Mouse (Mus musculus) midbrain, postnatal 0 days (tissue): ENCODE measurements around the gene Cfb. TPM values are rescaled to one million over a fixed set of nuclear protein-coding genes. Genes with fewer than 3 reads are reported as not detected.

Experiments
- ATAC-seq: fragments of 200-750 bp; cut with Nextera tagmentation; 2 replicates; pipeline ENCODE4 v1.8.0; 2017; ENCODE audit warnings: moderate number of reproducible peaks, mild to moderate bottlenecking, moderate TSS enrichment, moderate library complexity; ENCODE audit not compliant: low FRiP score
- DNase-seq: peaks from one replicate; pipeline ENCODE4 v3.0.0-alpha.2; 2015; ENCODE audit warnings: low spot score
- H3K27ac ChIP-seq: fragments of 300-500 bp; sonication (generic); 2 replicates; pipeline ENCODE4 v1.5.1; 2014; ENCODE audit warnings: low read depth, mild to moderate bottlenecking, low read length, mixed read lengths
- H3K27me3 ChIP-seq: fragments of 300-500 bp; sonication (generic); 2 replicates; pipeline ENCODE4 v1.6.1; 2014; ENCODE audit warnings: low read length, control low read depth, mixed read lengths; ENCODE audit not compliant: insufficient read depth
- H3K36me3 ChIP-seq: fragments of 300-500 bp; sonication (generic); 2 replicates; pipeline ENCODE4 v1.6.1; 2014; ENCODE audit warnings: low read length, control low read depth, mixed read lengths; ENCODE audit not compliant: insufficient read depth
- H3K4me1 ChIP-seq: fragments of 300-500 bp; sonication (generic); 2 replicates; pipeline ENCODE4 v1.6.1; 2014; ENCODE audit warnings: mild to moderate bottlenecking, control low read depth, antibody characterized with exemption, low read length, mixed read lengths; ENCODE audit not compliant: insufficient read depth
- H3K4me2 ChIP-seq: fragments of 300-500 bp; sonication (generic); 2 replicates; pipeline ENCODE4 v1.6.1; 2014; ENCODE audit warnings: low read depth, mild to moderate bottlenecking, low read length, mixed read lengths; ENCODE audit not compliant: poor library complexity, severe bottlenecking
- H3K4me3 ChIP-seq: fragments of 300-500 bp; sonication (generic); 2 replicates; pipeline ENCODE4 v1.5.1; 2014; ENCODE audit warnings: low read depth, mild to moderate bottlenecking, low read length, moderate library complexity
- H3K9ac ChIP-seq: fragments of 300-500 bp; sonication (generic); replicated peaks from 2 replicates; pipeline ENCODE4 v1.6.1; 2014; ENCODE audit warnings: mild to moderate bottlenecking, low read length, moderate library complexity, mixed read lengths; ENCODE audit not compliant: poor library complexity, severe bottlenecking
- H3K9me3 ChIP-seq: fragments of 300-500 bp; sonication (generic); 2 replicates; pipeline ENCODE4 v1.6.1; 2016; ENCODE audit warnings: low read length, control low read depth
- CTCF ChIP-seq: IDR thresholded peaks from 2 replicates; pipeline ENCODE4 v1.5.1; 2016; ENCODE audit warnings: antibody characterized with exemption, mild to moderate bottlenecking
- WGBS: fragments of 180-500 bp; shearing (Covaris S2); extraction: QIAGEN DNeasy Blood & Tissue Kit; methylation state at CpG from one replicate; pipeline ENCODE4 v1.1.7; 2014; 5-methylcytosine and 5-hydroxymethylcytosine counted together
- polyA plus RNA-seq: library from polyadenylated mRNA; unstranded; fragments of >200 nt; fragmentation: Nextera tagmentation; extraction: Ambion mirVana; gene quantifications from 2 replicates; pipeline ENCODE4 v1.2.1, GENCODE M21; 2015
- total RNA-seq: library from RNA; depleted of rRNA; stranded (reverse); fragments of >200 nt; gene quantifications from 2 replicates; pipeline ENCODE4 v1.2.3, GENCODE M21; 2014

Gene Cfb
- total and polyA plus RNA-seq, 2 experiments from 2014 or later: 1.0 TPM; not detected in 1

DNA sequence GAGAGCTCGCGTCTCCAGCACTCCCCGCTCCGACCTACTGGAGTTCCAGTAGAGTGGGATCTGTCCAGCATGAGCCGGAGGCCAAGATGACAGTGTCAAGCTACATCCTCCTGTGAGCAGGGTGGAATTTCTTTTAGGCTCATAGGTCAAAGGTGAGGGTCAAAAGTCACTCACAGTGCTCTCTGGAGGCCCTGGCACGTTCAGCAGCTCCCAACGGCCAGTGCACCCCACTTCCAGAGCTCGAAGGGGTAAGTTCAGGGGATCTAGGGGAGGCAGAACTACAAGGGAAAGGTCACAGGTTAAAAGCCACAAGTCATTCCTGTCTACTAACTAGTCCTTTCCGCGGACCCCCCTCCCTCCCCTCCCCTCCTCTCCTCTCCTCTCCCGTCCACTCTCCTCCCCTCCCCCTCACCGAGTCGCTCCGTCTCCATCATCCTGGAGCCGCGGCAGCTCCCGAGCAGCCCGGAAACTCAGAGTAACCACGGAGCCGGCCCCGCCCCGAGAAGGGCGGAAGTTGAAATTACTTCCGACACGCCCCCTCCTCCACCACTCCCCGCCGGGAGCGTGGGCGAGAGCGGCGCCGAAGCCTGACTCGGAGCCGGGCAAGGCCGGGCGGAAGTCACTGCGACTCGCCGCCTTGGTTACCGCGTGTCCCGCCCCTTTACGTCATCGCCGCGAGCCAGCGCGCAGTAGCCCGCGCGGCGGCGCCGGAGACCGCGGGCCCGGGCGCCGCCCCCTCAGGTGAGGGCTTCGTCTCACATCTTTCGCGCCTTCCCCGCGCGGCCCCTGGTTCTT lies 12.4 kb downstream of the Cfb start, which contains the start of the genes Skiv2l and Nelfe:
Gene Skiv2l (minus strand): TSS at position 489 of the 795 bp plus-strand sequence.
Gene Nelfe (plus strand): TSS at position 670 of the 795 bp plus-strand sequence.
- Histone ChIP-seq H3K9me3 (no peaks in the 10 kb centered on the region), H3K27me3 (no peaks in the 10 kb centered on the region), H3K9ac (peak within 1 kb of the TSS; percentile 93), H3K27ac (peak within 1 kb of the TSS; percentile 55), H3K36me3 (peaks cover 58% of the 10 kb centered on the region), H3K4me2 (peak within 1 kb of the TSS; percentile 94), H3K4me1 (peaks cover 10% of the 10 kb centered on the region), H3K4me3 (peak within 1 kb of the TSS; percentile 97)
- DNase-seq: peak; percentile 97
- peak; percentile 96 for ATAC-seq
- under 1% methylated on average over 58 of the region's 65 CpGs for WGBS
- TF ChIP-seq CTCF: no peak

GRCm38 (mm10) chr17:34847615-34848014 lies 14.7 kb downstream of the Cfb start:
- 95% methylated on average over 7 of the region's 7 CpGs for WGBS
- H3K27ac ChIP-seq: no peak overlapping the region
- no peak overlapping the region for H3K4me3 ChIP-seq
- TF ChIP-seq CTCF: no peak
- peaks cover 10% of the 10 kb centered on the region for H3K4me1 ChIP-seq
- DNase-seq (no peak), ATAC-seq (no peak)
- peaks cover 53% of the 10 kb centered on the region for H3K36me3 ChIP-seq
- H3K4me2 ChIP-seq: no peak overlapping the region
- H3K9me3 ChIP-seq: no peaks in the 10 kb centered on the region
- no peaks in the 10 kb centered on the region for H3K27me3 ChIP-seq
- H3K9ac ChIP-seq: no peak overlapping the region

DNA sequence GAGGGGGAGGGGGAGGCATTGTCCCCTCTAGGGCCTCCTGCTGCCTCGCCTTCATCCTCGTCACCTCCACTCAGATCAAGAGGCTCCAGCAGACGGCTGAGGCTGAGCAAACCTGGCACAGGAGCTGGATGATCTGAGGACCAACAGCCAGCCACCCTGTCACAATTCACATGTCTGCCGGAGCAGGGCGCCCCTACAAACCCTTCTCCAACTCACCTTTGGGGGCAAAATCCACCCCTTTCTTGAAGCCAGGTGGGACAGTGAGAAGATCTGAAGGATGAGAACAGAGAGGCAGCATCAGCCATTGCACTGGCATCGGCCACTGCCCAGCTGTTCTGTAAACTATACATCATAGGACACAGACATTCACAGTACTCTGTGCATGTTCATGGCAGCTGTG lies 15.1 kb downstream of the Cfb start:
- H3K9ac ChIP-seq: no peak overlapping the region
- no peaks in the 10 kb centered on the region for H3K27me3 ChIP-seq
- no peaks in the 10 kb centered on the region for H3K9me3 ChIP-seq
- DNase-seq (no peak), ATAC-seq (no peak)
- no peak for TF ChIP-seq CTCF
- H3K4me1 ChIP-seq: peaks cover 10% of the 10 kb centered on the region
- 85% methylated on average over 6 of the region's 6 CpGs for WGBS
- H3K27ac ChIP-seq: no peak overlapping the region
- no peak overlapping the region for H3K4me3 ChIP-seq
- H3K4me2 ChIP-seq: no peak overlapping the region
- H3K36me3 ChIP-seq: peaks cover 53% of the 10 kb centered on the region

DNA sequence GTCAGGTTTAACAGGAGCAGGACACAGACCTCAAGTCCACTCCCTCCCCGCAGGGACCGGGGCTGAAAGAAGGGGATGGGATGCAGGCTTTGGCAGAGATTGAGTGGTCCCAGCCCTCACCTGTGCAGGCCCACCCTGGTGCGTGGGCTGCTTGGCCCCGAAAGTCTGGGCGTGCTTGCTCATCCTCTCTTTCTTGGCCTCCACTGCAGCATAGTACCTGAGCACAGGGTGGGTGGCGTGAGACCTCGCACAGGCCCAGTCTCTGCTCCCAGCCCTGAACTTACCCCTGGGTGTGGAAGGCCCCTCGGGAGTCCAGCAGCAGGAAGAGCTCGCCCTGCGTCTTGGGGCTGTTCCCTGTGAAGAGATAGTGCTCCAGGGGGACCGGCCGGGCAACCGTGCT lies 17.4 kb downstream of the Cfb start:
- H3K27me3 ChIP-seq: no peaks in the 10 kb centered on the region
- DNase-seq (no peak), ATAC-seq (no peak)
- no peak overlapping the region for H3K27ac ChIP-seq
- H3K4me2 ChIP-seq: no peak overlapping the region
- WGBS: 95% methylated on average over 13 of the region's 13 CpGs
- no peak overlapping the region for H3K4me3 ChIP-seq
- peaks cover 75% of the 10 kb centered on the region for H3K36me3 ChIP-seq
- H3K4me1 ChIP-seq: peaks cover 4% of the 10 kb centered on the region; the same call in 1 of the 2 replicates
- no peak for TF ChIP-seq CTCF
- H3K9me3 ChIP-seq: no peaks in the 10 kb centered on the region
- H3K9ac ChIP-seq: no peak overlapping the region

DNA sequence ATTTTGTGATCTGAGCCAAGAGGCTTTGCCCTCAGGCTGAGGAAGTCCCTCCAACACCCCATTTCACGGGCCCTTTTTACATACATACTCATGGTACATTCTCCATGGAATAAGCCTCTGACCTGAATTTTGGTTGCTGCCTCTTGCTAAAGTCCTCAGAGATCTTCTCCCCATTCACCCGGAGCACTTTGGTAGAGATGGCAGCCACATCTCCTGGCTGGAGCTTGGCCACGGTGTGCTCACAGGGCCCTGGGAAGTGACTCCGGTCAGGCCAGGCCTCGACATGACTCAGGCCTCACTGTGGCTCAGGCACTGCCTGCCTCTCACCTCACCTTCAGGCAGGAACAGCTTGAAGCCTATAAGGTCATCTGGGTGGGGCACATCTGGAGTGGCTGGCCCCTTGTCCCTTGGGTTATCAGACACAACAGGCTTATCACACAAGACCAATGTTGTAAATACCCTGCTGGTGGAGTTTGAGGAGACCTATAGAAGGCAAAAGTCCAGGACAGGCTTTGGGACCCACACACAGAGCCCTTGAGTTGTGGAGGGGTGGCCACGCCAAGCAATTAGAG lies 21.5 kb downstream of the Cfb start:
- WGBS: 86% methylated on average over 6 of the region's 6 CpGs

DNA sequence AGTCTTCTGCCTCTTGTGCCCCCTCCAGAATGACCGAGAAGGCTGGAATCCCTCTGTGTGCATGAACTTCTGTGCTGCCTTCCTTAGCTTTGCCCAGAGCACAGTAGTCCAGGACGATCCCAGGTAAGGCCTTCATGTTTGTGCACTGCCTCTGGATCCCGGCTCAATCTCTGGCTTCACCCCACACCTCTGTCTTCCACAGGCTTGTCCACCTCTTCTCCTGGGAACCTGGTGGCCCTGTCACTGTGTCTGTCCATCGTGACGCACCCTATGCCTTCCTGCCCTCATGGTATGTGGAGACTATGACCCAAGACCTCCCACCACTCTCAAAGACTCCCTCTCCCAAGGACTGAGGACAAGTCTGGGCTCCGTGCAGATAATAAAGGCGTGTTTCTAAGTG lies 23.5 kb downstream of the Cfb start:
- Histone ChIP-seq H3K9me3 (no peaks in the 10 kb centered on the region), H3K27ac (no peak overlapping the region), H3K9ac (no peak overlapping the region), H3K36me3 (peaks cover 37% of the 10 kb centered on the region), H3K4me3 (no peak overlapping the region), H3K4me1 (peaks cover 5% of the 10 kb centered on the region; the same call in 1 of the 2 replicates), H3K27me3 (no peaks in the 10 kb centered on the region), H3K4me2 (no peak overlapping the region)
- ATAC-seq: no peak
- WGBS: 90% methylated on average over 7 of the region's 7 CpGs
- DNase-seq: no peak
- no peak for TF ChIP-seq CTCF

More for the DNA sequence above, 21.5 kb downstream of the Cfb start:
- DNase-seq (no peak), ATAC-seq (no peak)
- no peak overlapping the region for H3K4me2 ChIP-seq
- H3K9me3 ChIP-seq: no peaks in the 10 kb centered on the region
- no peak overlapping the region for H3K9ac ChIP-seq
- TF ChIP-seq CTCF: no peak
- H3K4me1 ChIP-seq: peaks cover 5% of the 10 kb centered on the region; the same call in 1 of the 2 replicates
- H3K27me3 ChIP-seq: no peaks in the 10 kb centered on the region
- H3K4me3 ChIP-seq: no peak overlapping the region
- peaks cover 57% of the 10 kb centered on the region for H3K36me3 ChIP-seq
- H3K27ac ChIP-seq: no peak overlapping the region
